Mouse (Mus musculus): ENCODE results near the gene Klrb1c. TPM values are rescaled to one million over a fixed set of nuclear protein-coding genes. Genes with fewer than 3 reads are reported as not detected.

Klrb1c gene
- polyA plus RNA-seq, 1 experiment from 2014 or later, result 0.41 TPM

- Histone ChIP-seq H3K27me3 (replicated peaks; ENCODE audit: insufficient read depth, low read length) (no peaks in the 10 kb centered on the region), H3K4me2 (replicated peaks; ENCODE audit: low read depth, low read length) (no peak overlapping the region), H3K36me3 (ENCODE audit: insufficient read depth, low read length) (no peaks in the 10 kb centered on the region), H3K9ac (replicated peaks; ENCODE audit: low read depth) (no peak overlapping the region), H3K27ac (ENCODE audit: low read length) (no peak overlapping the region), H3K4me3 (ENCODE audit: low read depth, low read length) (no peak overlapping the region), H3K4me1 (ENCODE audit: insufficient read depth, low read depth, low read length) (no peaks in the 10 kb centered on the region), H3K9me3 (ENCODE audit: low read length) (no peaks in the 10 kb centered on the region)
- no peak for DNase-seq (ENCODE audit: low spot score)
- no peak for ATAC-seq
- no peak for TF ChIP-seq EP300 (IDR thresholded peaks at IDR 0.05)
- no peak for TF ChIP-seq CTCF (IDR thresholded peaks at IDR 0.05)
- 51% methylated on average over 4 of the region's 4 CpGs for WGBS
Observed at GRCm38 (mm10) chr6:128829837-128830236, 40.8 kb upstream of the Klrb1c start.

GRCm38 (mm10) chr6:128826781-128827180, 37.8 kb upstream of the Klrb1c start:
- H3K27me3 ChIP-seq (replicated peaks; ENCODE audit: insufficient read depth, low read length), result no peaks in the 10 kb centered on the region
- 84% methylated on average over 3 of the region's 3 CpGs for WGBS
- H3K4me2 ChIP-seq (replicated peaks; ENCODE audit: low read depth, low read length), result no peak overlapping the region
- no peak overlapping the region for H3K27ac ChIP-seq (ENCODE audit: low read length)
- DNase-seq (ENCODE audit: low spot score) (no peak), ATAC-seq (no peak)
- H3K9me3 ChIP-seq (ENCODE audit: low read length), result no peaks in the 10 kb centered on the region
- no peaks in the 10 kb centered on the region for H3K36me3 ChIP-seq (ENCODE audit: insufficient read depth, low read length)
- H3K4me1 ChIP-seq (ENCODE audit: insufficient read depth, low read depth, low read length), result no peaks in the 10 kb centered on the region
- no peak overlapping the region for H3K9ac ChIP-seq (replicated peaks; ENCODE audit: low read depth)
- no peak overlapping the region for H3K4me3 ChIP-seq (ENCODE audit: low read depth, low read length)
- TF ChIP-seq EP300 (IDR thresholded peaks at IDR 0.05), result no peak
- TF ChIP-seq CTCF (IDR thresholded peaks at IDR 0.05), result no peak

GRCm38 (mm10) chr6:128826132-128826531, 37.1 kb upstream of the Klrb1c start, which contains the start of the genes Gm44511 and Klrb1b:
Gene Gm44511 (minus strand): TSS chr6:128826315.
Gene Klrb1b (minus strand): TSS chr6:128826331.
- 79% methylated on average over 6 of the region's 6 CpGs for WGBS
- H3K27me3 ChIP-seq (replicated peaks; ENCODE audit: insufficient read depth, low read length), result no peaks in the 10 kb centered on the region
- no peaks in the 10 kb centered on the region for H3K4me1 ChIP-seq (ENCODE audit: insufficient read depth, low read depth, low read length)
- TF ChIP-seq CTCF (IDR thresholded peaks at IDR 0.05) (no peak), EP300 (IDR thresholded peaks at IDR 0.05) (no peak)
- no peak within 1 kb of the TSS for H3K9ac ChIP-seq (replicated peaks; ENCODE audit: low read depth)
- H3K27ac ChIP-seq (ENCODE audit: low read length), result no peak within 1 kb of the TSS
- no peak for ATAC-seq
- H3K9me3 ChIP-seq (ENCODE audit: low read length), result no peaks in the 10 kb centered on the region
- DNase-seq (ENCODE audit: low spot score), result no peak
- H3K4me2 ChIP-seq (replicated peaks; ENCODE audit: low read depth, low read length), result no peak within 1 kb of the TSS
- H3K36me3 ChIP-seq (ENCODE audit: insufficient read depth, low read length), result no peaks in the 10 kb centered on the region
- no peak within 1 kb of the TSS for H3K4me3 ChIP-seq (ENCODE audit: low read depth, low read length)

GRCm38 (mm10) chr6:128818083-128818802, 29.2 kb upstream of the Klrb1c start:
- no peak overlapping the region for H3K4me2 ChIP-seq (replicated peaks; ENCODE audit: low read depth, low read length)
- no peak overlapping the region for H3K4me3 ChIP-seq (ENCODE audit: low read depth, low read length)
- WGBS, result 69% methylated on average over 4 of the region's 4 CpGs
- no peaks in the 10 kb centered on the region for H3K27me3 ChIP-seq (replicated peaks; ENCODE audit: insufficient read depth, low read length)
- no peak overlapping the region for H3K9ac ChIP-seq (replicated peaks; ENCODE audit: low read depth)
- DNase-seq (ENCODE audit: low spot score), result no peak
- no peak overlapping the region for H3K27ac ChIP-seq (ENCODE audit: low read length)
- no peaks in the 10 kb centered on the region for H3K4me1 ChIP-seq (ENCODE audit: insufficient read depth, low read depth, low read length)
- no peak for ATAC-seq
- H3K36me3 ChIP-seq (ENCODE audit: insufficient read depth, low read length), result no peaks in the 10 kb centered on the region
- TF ChIP-seq EP300 (IDR thresholded peaks at IDR 0.05) (no peak), CTCF (IDR thresholded peaks at IDR 0.05) (no peak)
- no peaks in the 10 kb centered on the region for H3K9me3 ChIP-seq (ENCODE audit: low read length)

GRCm38 (mm10) chr6:128808532-128808931, 19.5 kb upstream of the Klrb1c start:
- Histone ChIP-seq H3K4me2 (replicated peaks; ENCODE audit: low read depth, low read length) (no peak overlapping the region), H3K9ac (replicated peaks; ENCODE audit: low read depth) (no peak overlapping the region), H3K36me3 (ENCODE audit: insufficient read depth, low read length) (no peaks in the 10 kb centered on the region), H3K27me3 (replicated peaks; ENCODE audit: insufficient read depth, low read length) (no peaks in the 10 kb centered on the region), H3K27ac (ENCODE audit: low read length) (no peak overlapping the region), H3K4me3 (ENCODE audit: low read depth, low read length) (no peak overlapping the region), H3K9me3 (ENCODE audit: low read length) (no peaks in the 10 kb centered on the region), H3K4me1 (ENCODE audit: insufficient read depth, low read depth, low read length) (no peaks in the 10 kb centered on the region)
- 0 out of 2 replicates have a peak, but pooled peaks have one; percentile 25 for ATAC-seq
- 82% methylated on average over 5 of the region's 5 CpGs for WGBS
- DNase-seq (ENCODE audit: low spot score), result peak; percentile 69
- TF ChIP-seq EP300 (IDR thresholded peaks at IDR 0.05) (no peak), CTCF (IDR thresholded peaks at IDR 0.05) (peak; percentile 74)

GRCm38 (mm10) chr6:128807021-128807420, 18.0 kb upstream of the Klrb1c start:
- H3K9ac ChIP-seq (replicated peaks; ENCODE audit: low read depth), result no peak overlapping the region
- H3K9me3 ChIP-seq (ENCODE audit: low read length), result no peaks in the 10 kb centered on the region
- H3K4me3 ChIP-seq (ENCODE audit: low read depth, low read length), result no peak overlapping the region
- no peaks in the 10 kb centered on the region for H3K36me3 ChIP-seq (ENCODE audit: insufficient read depth, low read length)
- H3K27ac ChIP-seq (ENCODE audit: low read length), result no peak overlapping the region
- H3K4me2 ChIP-seq (replicated peaks; ENCODE audit: low read depth, low read length), result no peak overlapping the region
- no peak for TF ChIP-seq EP300 (IDR thresholded peaks at IDR 0.05)
- TF ChIP-seq CTCF (IDR thresholded peaks at IDR 0.05), result peak; percentile 45
- ATAC-seq (no peak), DNase-seq (ENCODE audit: low spot score) (no peak)
- WGBS, result 67% methylated on average over 3 of the region's 3 CpGs
- H3K4me1 ChIP-seq (ENCODE audit: insufficient read depth, low read depth, low read length), result no peaks in the 10 kb centered on the region
- no peaks in the 10 kb centered on the region for H3K27me3 ChIP-seq (replicated peaks; ENCODE audit: insufficient read depth, low read length)

Measured in lung, postnatal 0 days (tissue).